ENCODE assay signal across 8 mouse cellular contexts in genomic region chr10:128547361-128548032, GRCm38 (mm10). TPM values are rescaled to one million over a fixed set of nuclear protein-coding genes. Genes with fewer than 3 reads are reported as not detected.
DNase-seq lines count a peak whose midpoint lies in the region; ATAC-seq and TF ChIP-seq lines count a peak whose summit lies in the region.

Zc3h10 (minus strand) TSS chr10:128547774.

- no peak for TF ChIP-seq CTCF in cortical plate, adult 2 months (IDR thresholded peaks at IDR 0.05; ENCODE audit: extremely low read depth, insufficient read depth, low read length)

- H3K4me3 ChIP-seq in cortical plate, adult 2 months (ENCODE audit: insufficient read depth, low read length) = peak within 1 kb of the TSS; percentile 81

- H3K27ac ChIP-seq in cortical plate, adult 2 months (ENCODE audit: insufficient read depth, low read length) = peak within 1 kb of the TSS; percentile 56

- peak; percentile 85 for TF ChIP-seq POLR2A in cortical plate, adult 2 months (IDR thresholded peaks at IDR 0.05; ENCODE audit: extremely low read depth, insufficient read depth, low read length)

- H3K4me1 ChIP-seq in cortical plate, adult 2 months (ENCODE audit: control insufficient read depth, insufficient read depth, low read length) = peaks cover 6% of the 10 kb centered on the region; the same call in 1 of the 2 replicates

- DNase-seq in gastrocnemius, adult 8-10 months (ENCODE audit: low spot score in 2 of 2) = peak; percentile 85 to 93
- peak; percentile 98 for DNase-seq in induced T-regulatory cell, adult 2 months (ENCODE audit: low read depth)
- DNase-seq in left cerebral cortex, adult 9 months (ENCODE audit: low spot score in 2 of 2) = peak; percentile 96 to 97
- peak; percentile 91 for DNase-seq in right cerebral cortex, postnatal 14 days
- DNase-seq in urinary bladder, postnatal 36 days (ENCODE audit: low spot score in 2 of 2) = peak; percentile 87 to 93

- ATAC-seq in activated CD4-positive, CD25-positive, alpha-beta regulatory T cell, adult 4 months = peak; percentile 69
- ATAC-seq in megakaryocyte progenitor cell, adult 5-6 weeks (replicated peaks; ENCODE audit: poor library complexity) = peak; percentile 72

RNA-seq across cellular contexts. Expression of gene Zc3h10, which starts in this region (rescaled TPM):
- polyA plus RNA-seq in activated CD4-positive, CD25-positive, alpha-beta regulatory T cell, adult 4 months (2017; shearing (Covaris generic)) = 10 to 100 TPM in 1 of 2 experiments, 1 to 10 TPM in 1; 6.4 to 10.1 TPM
- 11.9 and 12.9 TPM in 2 replicates for polyA plus RNA-seq in cortical plate, adult 2 months (2012; rRNA removed)
- total RNA-seq in gastrocnemius, adult 8-10 months (2022) = 1 to 10 TPM; 5.7 to 7.5 (median 6.7) TPM
- 5.9 and 6.7 TPM in 2 replicates for total RNA-seq in megakaryocyte progenitor cell, adult 5-6 weeks (2015)
- total RNA-seq in megakaryocyte progenitor cell, adult 5-6 weeks (2017) = 10.2 and 13.3 TPM in 2 replicates

Comparison
In these comparisons a context has a peak if more than half of its experiments do, and no peak if none do; other contexts are left out.
1. Peak in every context shown above with its lines: DNase-seq, ATAC-seq, H3K4me3 ChIP-seq and H3K27ac ChIP-seq.